Comparison of ENCODE assay signal across 10 mouse cellular contexts in the genomic region with DNA sequence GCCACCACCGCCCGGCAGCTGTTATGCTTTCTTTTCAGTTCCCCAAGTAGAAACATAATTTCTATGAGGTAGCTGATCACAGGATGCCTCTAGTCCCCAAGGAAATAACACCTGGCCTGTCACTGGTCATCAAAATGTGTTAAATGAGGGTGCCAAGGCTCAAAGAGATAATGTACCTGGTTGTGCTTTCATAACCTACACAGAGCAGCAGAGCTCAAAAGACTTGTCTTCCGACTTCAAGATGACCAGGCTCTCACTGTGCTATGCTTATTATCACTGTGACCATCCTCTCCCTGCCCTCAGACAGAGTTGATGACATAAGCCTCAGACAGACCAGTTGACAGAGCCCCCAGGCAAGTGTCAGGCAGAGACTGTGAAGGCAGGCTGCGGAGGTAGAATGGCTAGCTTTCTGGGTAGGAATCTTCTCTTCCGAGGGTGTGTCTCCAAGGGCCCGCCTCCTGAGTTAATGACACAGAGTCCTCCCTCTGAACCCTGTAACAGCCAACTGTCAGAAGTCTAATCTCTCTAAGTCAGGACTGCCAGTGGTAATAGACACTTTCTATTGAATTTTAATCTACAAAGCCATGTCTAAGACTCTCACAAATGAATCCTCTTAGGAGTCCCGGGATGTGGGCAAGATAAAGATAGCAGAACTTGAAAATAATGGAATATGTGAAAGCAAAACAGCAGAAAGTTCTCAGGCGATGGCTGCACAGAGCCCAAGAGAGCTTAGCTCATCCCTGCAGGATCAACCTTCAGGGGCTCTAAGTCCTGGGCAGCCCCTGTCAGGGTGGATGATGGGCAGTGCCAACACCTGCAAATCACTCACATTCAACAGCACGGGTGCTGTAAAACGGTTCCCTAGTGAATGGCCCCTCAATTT. TPM values are rescaled to one million over a fixed set of nuclear protein-coding genes. Genes with fewer than 3 reads are reported as not detected.
DNase-seq lines count a peak whose midpoint lies in the region; ATAC-seq and TF ChIP-seq lines count a peak whose summit lies in the region.
"Had no signal": no experiment of that assay in that cellular context is flagged by ENCODE, and none has a peak within 500 bp of the region (broad histone marks: within the 10 kb centered on the region; RNA-seq: fewer than 3 reads in every experiment).

No protein-coding gene starts in this region.

- TF ChIP-seq RAD21 in MEL (IDR thresholded peaks at IDR 0.05; ENCODE audit: low read depth, low read length) = no peak

- ATAC-seq in intestine, postnatal 0 days = peak; percentile 57
- peak; percentile 77 for ATAC-seq in midbrain, embryonic 13.5 days

- H3K9me3 ChIP-seq in MEL (replicated peaks; ENCODE audit: insufficient read depth, low read length) = no peaks in the 10 kb centered on the region
- no peaks in the 10 kb centered on the region for H3K9me3 ChIP-seq in intestine, postnatal 0 days (ENCODE audit: control insufficient read depth)
- H3K9me3 ChIP-seq in midbrain, embryonic 13.5 days = no peaks in the 10 kb centered on the region
- H3K9me3 ChIP-seq: embryonic facial prominence, embryonic 15.5 days had no signal

- no peaks in the 10 kb centered on the region for H3K79me2 ChIP-seq in MEL (ENCODE audit: control insufficient read depth, insufficient read depth, low read length, poor library complexity)

- TF ChIP-seq EP300 in MEL (IDR thresholded peaks at IDR 0.05; ENCODE audit: low read depth in 1 of 2, low read length in 2 of 2) = peak; percentile 97 to 100

- peak overlapping the region; percentile 62 to 69 for H3K4me3 ChIP-seq in MEL (ENCODE audit: control insufficient read depth in 1 of 2, insufficient read depth in 1 of 2, low read depth in 2 of 2, low read length in 2 of 2)
- H3K4me3 ChIP-seq in intestine, postnatal 0 days (ENCODE audit: low read depth, low read length) = no peak overlapping the region
- H3K4me3 ChIP-seq in midbrain, embryonic 13.5 days (replicated peaks) = no peak overlapping the region
- H3K4me3 ChIP-seq: embryonic facial prominence, embryonic 15.5 days had no signal

- H3K27me3 ChIP-seq in MEL (ENCODE audit: control insufficient read depth in 1 of 2, insufficient read depth in 2 of 2, low read length in 2 of 2) = no peaks in the 10 kb centered on the region
- H3K27me3 ChIP-seq in intestine, postnatal 0 days (replicated peaks; ENCODE audit: control insufficient read depth, insufficient read depth, low read length) = no peaks in the 10 kb centered on the region
- no peaks in the 10 kb centered on the region for H3K27me3 ChIP-seq in midbrain, embryonic 13.5 days
- H3K27me3 ChIP-seq: embryonic facial prominence, embryonic 15.5 days had no signal

- no peak overlapping the region for H3K4me2 ChIP-seq in intestine, postnatal 0 days (replicated peaks; ENCODE audit: low read depth)
- H3K4me2 ChIP-seq in midbrain, embryonic 13.5 days (replicated peaks) = no peak overlapping the region
- H3K4me2 ChIP-seq: embryonic facial prominence, embryonic 15.5 days had no signal

- peak overlapping the region; percentile 99 for H3K27ac ChIP-seq in MEL (ENCODE audit: control insufficient read depth, low read depth, low read length)
- no peak overlapping the region for H3K27ac ChIP-seq in intestine, postnatal 0 days (ENCODE audit: low read depth, low read length)
- no peak overlapping the region for H3K27ac ChIP-seq in midbrain, embryonic 13.5 days
- H3K27ac ChIP-seq: embryonic facial prominence, embryonic 15.5 days had no signal

- TF ChIP-seq POLR2A in MEL (IDR thresholded peaks at IDR 0.05; ENCODE audit: control insufficient read depth in 1 of 2, insufficient read depth in 1 of 2, low read depth in 1 of 2, low read length in 2 of 2, poor library complexity in 1 of 2) = peak; percentile 57 to 89

- 59% methylated on average over 10 of the region's 10 CpGs for WGBS in intestine, postnatal 0 days
- 62% methylated on average over 10 of the region's 10 CpGs for WGBS in midbrain, embryonic 13.5 days

- peaks cover 11 to 28% of the 10 kb centered on the region in 2 experiments for H3K4me1 ChIP-seq in MEL (ENCODE audit: control insufficient read depth in 1 of 2, insufficient read depth in 2 of 2, low read length in 2 of 2)
- H3K4me1 ChIP-seq in intestine, postnatal 0 days (replicated peaks; ENCODE audit: control insufficient read depth, insufficient read depth, low read length) = no peaks in the 10 kb centered on the region
- no peaks in the 10 kb centered on the region for H3K4me1 ChIP-seq in midbrain, embryonic 13.5 days (replicated peaks)
- H3K4me1 ChIP-seq: embryonic facial prominence, embryonic 15.5 days had no signal

- TF ChIP-seq CTCF in MEL (IDR thresholded peaks at IDR 0.05 in 2 of 3, conservative IDR thresholded peaks at IDR 0.05 in 1 of 3; ENCODE audit: control insufficient read depth in 1 of 3, insufficient read depth in 1 of 3, low read depth in 2 of 3, low read length in 3 of 3, poor library complexity in 1 of 3, severe bottlenecking in 1 of 3) = no peak
- no peak for TF ChIP-seq CTCF in intestine, postnatal 0 days (IDR thresholded peaks at IDR 0.05; ENCODE audit: low read depth)

- H3K36me3 ChIP-seq in MEL (ENCODE audit: control insufficient read depth in 1 of 2, insufficient read depth in 2 of 2, low read length in 2 of 2) = peaks cover 0 to 40% of the 10 kb centered on the region in 2 experiments; a peak in 2 of 4 replicates
- H3K36me3 ChIP-seq in intestine, postnatal 0 days (ENCODE audit: control insufficient read depth, insufficient read depth) = no peaks in the 10 kb centered on the region
- no peaks in the 10 kb centered on the region for H3K36me3 ChIP-seq in midbrain, embryonic 13.5 days
- H3K36me3 ChIP-seq: embryonic facial prominence, embryonic 15.5 days had no signal

- H3K9ac ChIP-seq in MEL (ENCODE audit: control insufficient read depth, low read depth, low read length, poor library complexity, severe bottlenecking) = peak overlapping the region; percentile 70
- H3K9ac ChIP-seq in intestine, postnatal 0 days (ENCODE audit: low read depth, low read length) = no peak overlapping the region
- H3K9ac ChIP-seq in midbrain, embryonic 13.5 days (replicated peaks) = no peak overlapping the region
- H3K9ac ChIP-seq: embryonic facial prominence, embryonic 15.5 days had no signal

- DNase-seq in MEL (ENCODE audit: low read depth, low spot score) = peak; percentile 96
- DNase-seq in c-Kit-positive CD71-positive TER-119-negative erythroid progenitor cells, embryonic 14.5 days (ENCODE audit: low read depth) = peak; percentile 80
- no peak for DNase-seq in thymus, postnatal 14 days
- DNase-seq in cerebellum, adult 9-10 months = no peak
- DNase-seq in ovary, postnatal 36 days (ENCODE audit: low spot score) = no peak
- DNase-seq: lung, adult 2 months; thymus, postnatal 36 days had no signal

TF ChIP-seq in MEL, 35 proteins besides CTCF, POLR2A, EP300 and RAD21 (continues in another document):
- TF ChIP-seq MYC (IDR thresholded peaks at IDR 0.05; ENCODE audit: low read depth, low read length) = no peak
- TF ChIP-seq ZC3H11A (IDR thresholded peaks at IDR 0.05; ENCODE audit: low read depth, low read length) = no peak
- TF ChIP-seq MEF2A (IDR thresholded peaks at IDR 0.05; ENCODE audit: extremely low read depth, insufficient replicate concordance, low read depth, low read length, poor library complexity, severe bottlenecking) = peak; percentile 57; the same call in 1 of the 2 replicates
- TF ChIP-seq ZKSCAN1 (IDR thresholded peaks at IDR 0.05; ENCODE audit: low read depth, low read length) = 0 out of 2 replicates have a peak, but pooled peaks have one; percentile 10
- no peak; the same call in 1 of the 2 replicates for TF ChIP-seq HCFC1 (IDR thresholded peaks at IDR 0.05; ENCODE audit: low read depth, low read length)
- peak; percentile 54; the same call in 1 of the 2 replicates for TF ChIP-seq BHLHE40 (IDR thresholded peaks at IDR 0.05; ENCODE audit: borderline replicate concordance, low read depth, low read length)
- TF ChIP-seq MYB (IDR thresholded peaks at IDR 0.05; ENCODE audit: low read depth, low read length) = peak; percentile 98
- peak; percentile 83 for TF ChIP-seq TBP (IDR thresholded peaks at IDR 0.05; ENCODE audit: low read depth, low read length)
- TF ChIP-seq POLR2AphosphoS2 (IDR thresholded peaks at IDR 0.05; ENCODE audit: low read length) = peak; percentile 90
- TF ChIP-seq MAFK (IDR thresholded peaks at IDR 0.05; ENCODE audit: borderline replicate concordance, low read depth, low read length) = peak; percentile 47; the same call in 1 of the 2 replicates
- no peak for TF ChIP-seq USF2 (IDR thresholded peaks at IDR 0.05; ENCODE audit: borderline replicate concordance in 1 of 2, insufficient read depth in 1 of 2, low read depth in 1 of 2, low read length in 2 of 2)
- TF ChIP-seq GATA1 (IDR thresholded peaks at IDR 0.05; ENCODE audit: low read depth, low read length) = peak; percentile 94
- peak; percentile 96 for TF ChIP-seq TAL1 (IDR thresholded peaks at IDR 0.05; ENCODE audit: low read length)
- TF ChIP-seq MXI1 (IDR thresholded peaks at IDR 0.05; ENCODE audit: low read depth, low read length) = peak; percentile 51; the same call in 1 of the 2 replicates
- no peak for TF ChIP-seq CHD1 (IDR thresholded peaks at IDR 0.05; ENCODE audit: low read depth, low read length)
- peak; percentile 69 for TF ChIP-seq SIN3A (IDR thresholded peaks at IDR 0.05; ENCODE audit: low read length)
- peak; percentile 96 for TF ChIP-seq TCF12 (IDR thresholded peaks at IDR 0.05; ENCODE audit: low read depth, low read length)
- TF ChIP-seq KAT2A (conservative IDR thresholded peaks at IDR 0.05; ENCODE audit: low read depth, low read length) = peak; percentile 26; the same call in 1 of the 2 replicates
- TF ChIP-seq NELFE (IDR thresholded peaks at IDR 0.05; ENCODE audit: low read depth, low read length) = peak; percentile 62
- TF ChIP-seq SMC3 (IDR thresholded peaks at IDR 0.05; ENCODE audit: low read depth, low read length) = no peak
- TF ChIP-seq RCOR1 (IDR thresholded peaks at IDR 0.05; ENCODE audit: low read depth, low read length) = peak; percentile 92

RNA-seq across cellular contexts. Expression of a gene that starts 31.7 kb away (rescaled TPM):
- 0.59 and 0.65 TPM in 2 replicates for total RNA-seq in MEL (2012; rRNA removed)
- polyA plus RNA-seq in MEL (2012; ENCODE audit: insufficient read depth in 1 of 2, insufficient read length in 2 of 2, low read depth in 1 of 2, low replicate concordance in 2 of 2, missing spikeins in 1 of 2) = 1 to 10 TPM in 1 of 2 experiments, not detected in 1; 1.4 TPM
- 0.14 and 0.17 TPM in 2 replicates for polyA plus RNA-seq in intestine, postnatal 0 days (2015; fragmentation: Nextera tagmentation; extraction: Ambion mirVana)
- polyA plus RNA-seq in midbrain, embryonic 13.5 days (2015; fragmentation: Nextera tagmentation; extraction: Ambion mirVana) = 1.2 and 1.3 TPM in 2 replicates

RNA-seq across cellular contexts. Expression of a gene that starts 59.7 kb away (rescaled TPM):
- total RNA-seq in MEL (2012; rRNA removed) = 150 and 159 TPM in 2 replicates
- 100 to 1,000 TPM in 1 of 2 experiments, not detected in 1; 230 TPM for polyA plus RNA-seq in MEL (2012; ENCODE audit: insufficient read depth in 1 of 2, insufficient read length in 2 of 2, low read depth in 1 of 2, low replicate concordance in 2 of 2, missing spikeins in 1 of 2)
- polyA plus RNA-seq in intestine, postnatal 0 days (2015; fragmentation: Nextera tagmentation; extraction: Ambion mirVana) = 464 and 477 TPM in 2 replicates
- 250 and 253 TPM in 2 replicates for polyA plus RNA-seq in midbrain, embryonic 13.5 days (2015; fragmentation: Nextera tagmentation; extraction: Ambion mirVana)

Comparison
In these comparisons a context has a peak if more than half of its experiments do, and no peak if none do; other contexts are left out.
1. DNase-seq: peak in MEL (single experiment) and c-Kit-positive CD71-positive TER-119-negative erythroid progenitor cells, embryonic 14.5 days (single experiment); none in thymus, postnatal 14 days (single experiment), cerebellum, adult 9-10 months (single experiment) and ovary, postnatal 36 days (single experiment).
2. H3K4me3 ChIP-seq: peak in MEL (2 of 2); none in intestine, postnatal 0 days (single experiment) and midbrain, embryonic 13.5 days (single experiment).